Mouse (Mus musculus): Measurements from ENCODE around the gene Kri1.
"Not testable (repeated sequence)": the region's sequence is repeated elsewhere in the genome, so short reads cannot be mapped to it uniquely, and the experiment has no call there.

The Kri1 gene

DNA sequence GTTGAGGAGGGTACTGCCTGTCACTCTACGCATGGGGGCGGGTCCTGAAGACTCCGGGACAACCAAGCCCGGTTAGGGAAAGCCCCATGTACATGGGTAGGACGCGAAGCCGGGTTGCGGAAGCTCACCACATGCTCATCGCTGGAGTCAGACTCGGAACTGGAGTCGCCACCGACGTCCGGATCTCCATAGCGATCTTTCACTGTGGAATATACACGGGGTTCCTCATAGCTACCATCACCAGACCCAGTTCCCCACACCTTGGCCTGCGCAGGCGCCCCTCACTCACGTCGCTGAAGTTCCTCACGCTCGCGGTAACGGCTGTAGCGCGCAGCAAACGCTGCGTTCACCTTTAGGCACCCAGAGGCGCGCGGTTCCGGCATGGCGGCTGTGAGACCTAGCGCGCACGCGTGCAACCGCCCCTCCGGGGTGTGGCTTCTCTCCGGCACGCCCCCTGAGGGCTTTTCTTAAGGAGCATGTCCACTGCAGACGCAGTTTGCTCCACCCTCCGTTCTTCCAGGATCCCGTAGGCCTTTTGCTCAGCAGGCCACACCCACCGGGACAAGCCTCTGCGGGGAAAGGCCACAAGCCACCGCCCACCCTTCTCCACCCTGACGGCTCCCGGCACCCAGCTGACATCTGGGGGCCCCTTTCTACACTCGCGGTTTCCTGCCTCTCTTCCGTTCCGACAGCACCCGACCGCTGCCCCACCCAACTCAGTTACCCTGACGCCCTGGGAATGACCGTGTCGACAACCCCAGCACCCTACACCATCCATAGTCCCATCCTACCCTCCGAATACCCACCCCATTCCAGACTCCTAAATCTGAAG lies at the start of gene Kri1:
TSS of gene Kri1 (minus strand) at position 399 of the 832 bp plus-strand sequence.
- peak; percentile 73 for ATAC-seq (ENCODE audit: low TSS enrichment)

DNA sequence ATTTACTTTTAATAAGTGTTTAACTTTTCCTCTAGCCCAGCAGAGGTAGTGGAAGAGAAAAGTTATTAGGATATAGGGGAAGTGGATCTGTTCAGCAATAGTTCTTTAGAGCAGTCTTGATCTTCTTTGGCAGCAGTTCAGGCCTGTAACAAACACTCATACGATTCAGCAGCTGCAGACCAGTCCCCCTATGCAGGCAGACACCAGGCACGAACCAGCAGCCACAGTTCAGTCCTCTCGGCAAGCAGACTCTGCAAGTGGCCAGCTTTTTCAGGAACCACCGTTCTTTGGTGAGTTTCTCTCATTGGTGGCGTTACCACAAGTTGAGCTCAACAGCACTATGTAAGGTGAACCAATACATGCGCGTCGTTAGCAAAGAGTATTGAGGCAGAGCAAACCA lies 48.7 kb upstream of the Kri1 start:
- ATAC-seq (ENCODE audit: low TSS enrichment): no peak

GRCm38 (mm10) chr9:21335391-21335790 lies 47.6 kb upstream of the Kri1 start:
- no peak for ATAC-seq (ENCODE audit: low TSS enrichment)

GRCm38 (mm10) chr9:21334747-21335146 lies 47.0 kb upstream of the Kri1 start:
- ATAC-seq (ENCODE audit: low TSS enrichment): no peak

DNA sequence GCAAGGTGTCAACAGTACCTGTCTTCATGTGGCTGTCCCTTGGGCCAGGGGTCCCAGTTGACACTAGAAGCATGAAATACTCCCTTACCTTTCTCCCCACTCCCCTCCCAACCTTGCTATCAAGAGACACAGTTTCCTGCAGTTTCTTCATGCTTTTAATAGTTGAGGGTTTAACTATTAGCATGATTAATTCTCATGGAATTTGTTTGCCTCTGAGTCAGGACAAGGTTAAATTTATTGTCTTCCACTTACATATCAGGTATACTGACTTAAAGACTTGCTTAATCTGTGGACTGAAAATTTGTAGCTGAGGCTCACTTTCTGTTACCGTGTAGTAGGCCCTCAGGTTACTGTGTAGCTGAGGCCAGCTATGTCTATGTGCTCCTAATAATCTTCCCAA lies 45.8 kb upstream of the Kri1 start:
- no peak for ATAC-seq (ENCODE audit: low TSS enrichment)

- ATAC-seq (ENCODE audit: low TSS enrichment): no peak
Observed at GRCm38 (mm10) chr9:21332161-21333061, 44.6 kb upstream of the Kri1 start.

GRCm38 (mm10) chr9:21331365-21332140 lies 43.8 kb upstream of the Kri1 start:
- no peak for ATAC-seq (ENCODE audit: low TSS enrichment)

DNA sequence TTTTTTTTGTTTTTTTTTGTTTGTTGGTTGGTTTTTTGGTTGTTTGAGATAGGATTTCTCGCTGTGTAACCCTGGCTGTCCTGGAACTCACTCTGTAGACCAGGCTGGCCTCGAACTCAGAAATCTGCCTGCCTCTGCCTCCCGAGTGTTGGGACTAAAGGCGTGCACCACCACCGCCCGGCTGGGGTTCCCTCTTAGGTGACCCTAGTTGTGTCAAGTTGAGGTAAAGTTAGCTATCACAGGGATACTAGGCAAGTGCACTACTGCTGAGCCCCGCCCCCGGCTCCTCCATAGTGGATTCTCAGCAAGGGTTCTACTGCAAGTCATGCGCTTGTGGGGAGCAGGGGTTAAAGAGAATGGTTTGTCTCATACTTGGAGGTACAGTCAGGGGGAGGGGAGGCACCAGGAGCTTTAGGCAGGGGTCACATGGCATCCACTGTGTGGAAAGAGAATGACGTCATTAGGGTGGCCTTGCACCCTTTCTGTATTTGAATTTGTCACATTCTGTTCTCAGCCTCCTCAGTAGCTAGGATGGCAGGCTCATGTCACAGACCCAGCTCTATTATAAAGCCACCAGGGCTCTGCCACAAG lies 42.0 kb upstream of the Kri1 start:
- ATAC-seq (ENCODE audit: low TSS enrichment): no peak

DNA sequence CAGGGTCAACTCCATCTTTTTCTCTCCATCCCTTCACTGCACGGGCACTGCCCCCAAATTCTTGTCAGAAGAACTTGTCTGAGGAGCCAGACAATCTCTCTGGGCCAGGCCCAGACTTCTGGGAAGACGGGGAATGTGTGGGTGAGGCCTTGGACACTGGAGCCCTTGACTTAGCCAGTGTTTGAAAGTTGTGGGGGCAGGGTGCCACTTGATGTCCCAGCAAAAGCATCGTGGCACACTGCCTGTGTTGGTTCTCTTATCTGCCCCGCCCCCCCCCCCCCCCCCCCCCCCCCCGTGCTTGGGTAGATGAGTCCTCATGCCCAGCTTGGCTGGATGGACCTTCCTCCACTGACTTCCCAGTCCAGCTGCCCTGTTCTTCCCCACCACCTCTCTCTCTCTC lies 41.3 kb upstream of the Kri1 start:
- ATAC-seq (ENCODE audit: low TSS enrichment): no peak

GRCm38 (mm10) chr9:21328041-21328440 lies 40.3 kb upstream of the Kri1 start:
- no peak for ATAC-seq (ENCODE audit: low TSS enrichment)

- ATAC-seq (ENCODE audit: low TSS enrichment): no peak
Observed at GRCm38 (mm10) chr9:21327569-21327968, 39.8 kb upstream of the Kri1 start.

GRCm38 (mm10) chr9:21324269-21324668 lies 36.5 kb upstream of the Kri1 start:
- no peak for ATAC-seq (ENCODE audit: low TSS enrichment)

GRCm38 (mm10) chr9:21322917-21323297 lies 35.1 kb upstream of the Kri1 start:
- ATAC-seq (ENCODE audit: low TSS enrichment): not testable (repeated sequence)

- ATAC-seq (ENCODE audit: low TSS enrichment): 0 out of 2 replicates have a peak, but pooled peaks have one; percentile 48
Observed at GRCm38 (mm10) chr9:21322211-21322916, 34.6 kb upstream of the Kri1 start.

DNA sequence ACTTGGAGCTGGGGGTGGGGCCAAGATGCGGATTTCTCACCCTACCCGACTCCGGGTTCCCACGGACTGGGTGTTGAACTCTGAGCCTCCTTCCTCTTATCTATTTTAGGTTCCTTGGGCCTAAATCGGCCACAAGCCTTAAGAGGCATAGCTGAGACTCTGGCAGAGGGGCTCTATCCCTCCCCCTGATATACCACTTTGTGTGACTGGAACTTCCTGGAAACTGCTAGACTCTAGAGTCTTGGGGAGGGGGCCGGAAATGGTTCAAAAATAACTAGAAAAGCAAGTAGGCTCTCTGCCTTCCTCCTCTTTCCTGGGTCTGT lies 33.7 kb upstream of the Kri1 start:
- no peak for ATAC-seq (ENCODE audit: low TSS enrichment)

GRCm38 (mm10) chr9:21320619-21321512 lies 33.1 kb upstream of the Kri1 start, which contains the start of gene Slc44a2:
Slc44a2 (plus strand) TSS chr9:21320698.
- peak; percentile 73 for ATAC-seq (ENCODE audit: low TSS enrichment)

- ATAC-seq (ENCODE audit: low TSS enrichment): no peak
Observed at GRCm38 (mm10) chr9:21320280-21320618, 32.5 kb upstream of the Kri1 start.

DNA sequence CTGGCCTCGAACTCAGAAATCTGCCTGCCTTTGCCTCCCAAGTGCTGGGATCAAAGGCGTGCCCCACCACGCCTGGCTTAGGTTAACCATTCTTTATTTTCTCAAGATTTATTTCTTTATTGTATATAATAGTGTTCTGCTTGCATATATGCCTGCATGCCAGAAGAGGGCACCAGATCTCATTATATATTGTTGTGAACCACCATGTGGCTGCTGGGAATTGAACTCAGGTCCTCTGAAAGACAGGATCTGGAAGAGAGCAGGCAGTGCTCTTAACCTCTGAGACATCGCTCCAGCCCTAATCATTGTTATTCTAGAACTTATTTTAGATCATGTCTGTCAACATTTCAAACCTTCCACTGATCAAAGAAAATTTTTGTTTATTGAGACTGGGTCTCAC lies 31.7 kb upstream of the Kri1 start:
- no peak for ATAC-seq (ENCODE audit: low TSS enrichment)

GRCm38 (mm10) chr9:21318792-21319191 lies 31.0 kb upstream of the Kri1 start:
- no peak for ATAC-seq (ENCODE audit: low TSS enrichment)

- no peak for ATAC-seq (ENCODE audit: low TSS enrichment)
Observed at GRCm38 (mm10) chr9:21316696-21317095, 28.9 kb upstream of the Kri1 start.
